Mouse (Mus musculus) lung, postnatal 25 days (tissue): ENCODE results near the gene Etd.
"Not testable (repeated sequence)": the region's sequence is repeated elsewhere in the genome, so short reads cannot be mapped to it uniquely, and the experiment has no call there.

Source experiments
- DNase-seq: peaks from one replicate; pipeline ENCODE4 v3.0.0; 2022; ENCODE audit warnings: low spot score

Gene Etd

GRCm38 (mm10) chrX:53434618-53435017 is at the start of gene Etd:
Gene Etd (plus strand): TSS chrX:53434918.
- DNase-seq = no peak

GRCm38 (mm10) chrX:53386362-53386761 is 48.4 kb upstream of the Etd start:
- DNase-seq = no peak

- DNase-seq = peak; percentile 15
These were observed 1.8 kb upstream of the Etd start for GRCm38 (mm10) chrX:53432888-53433287.

- DNase-seq = no peak
These were observed 24.9 kb downstream of the Etd start for GRCm38 (mm10) chrX:53459573-53459972.

- not testable (repeated sequence) for DNase-seq
These were observed 29.5 kb downstream of the Etd start for GRCm38 (mm10) chrX:53464194-53464593.
